ENCODE assay signal across 7 mouse cellular contexts in the genomic region with DNA sequence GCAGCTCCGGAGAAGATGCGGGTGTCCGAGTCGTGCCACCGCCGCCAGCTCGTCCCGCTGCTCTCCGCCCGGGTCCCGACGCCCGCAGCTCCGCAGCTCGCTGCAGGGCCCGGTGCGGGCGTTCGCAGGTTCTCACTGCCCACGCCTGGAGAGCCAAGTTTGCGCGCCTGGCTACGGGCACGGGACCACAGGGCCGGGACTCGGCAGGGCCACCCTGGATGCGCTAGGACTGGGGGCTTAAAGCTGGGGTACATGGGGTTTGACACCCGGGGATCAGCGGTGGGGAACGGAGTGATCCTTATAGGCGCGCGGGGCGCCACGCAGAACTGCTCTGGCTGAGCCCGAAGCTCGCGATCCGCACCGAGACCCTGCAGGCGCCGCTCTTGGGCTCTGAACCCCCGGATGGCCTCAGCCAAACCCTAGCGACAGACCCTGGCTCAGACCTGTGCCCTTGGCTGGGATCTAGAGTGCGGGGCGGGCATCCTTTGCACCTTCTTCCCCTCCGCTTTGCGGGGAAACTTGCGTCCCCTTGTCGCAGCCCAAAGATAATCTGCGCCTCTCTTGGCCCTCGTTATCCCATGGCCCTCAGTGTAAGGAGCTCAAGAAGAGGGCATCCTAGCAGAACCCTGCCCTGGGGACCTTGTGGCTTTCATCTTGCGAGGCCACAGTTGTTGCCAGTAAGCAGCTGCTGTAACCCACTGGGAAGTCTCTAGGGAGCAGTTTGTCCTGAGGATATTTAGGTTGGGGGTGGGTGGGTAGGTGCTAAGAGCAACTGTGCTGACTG. TPM values are rescaled to one million over a fixed set of nuclear protein-coding genes. Genes with fewer than 3 reads are reported as not detected.
DNase-seq lines count a peak whose midpoint lies in the region; ATAC-seq and TF ChIP-seq lines count a peak whose summit lies in the region.

No protein-coding gene starts in this region.

- no peaks in the 10 kb centered on the region for H3K9me3 ChIP-seq in embryonic facial prominence, embryonic 12.5 days
- no peaks in the 10 kb centered on the region for H3K9me3 ChIP-seq in heart, embryonic 16.5 days (replicated peaks; ENCODE audit: control insufficient read depth, low read length)
- no peaks in the 10 kb centered on the region for H3K9me3 ChIP-seq in liver, embryonic 14.5 days (ENCODE audit: control insufficient read depth, low read length)

- ATAC-seq in embryonic facial prominence, embryonic 12.5 days (ENCODE audit: insufficient number of reproducible peaks, insufficient read depth, low FRiP score, low TSS enrichment): 0 out of 2 replicates have a peak, but pooled peaks have one; percentile 41
- ATAC-seq in heart, embryonic 16.5 days (replicated peaks; ENCODE audit: extremely low read depth, insufficient read depth, low FRiP score): 0 out of 2 replicates have a peak, but pooled peaks have one; percentile 34
- no peak for ATAC-seq in liver, embryonic 14.5 days (ENCODE audit: insufficient read depth)

- H3K4me1 ChIP-seq in lung, adult 2 months (ENCODE audit: control insufficient read depth, insufficient read depth, low read length): no peaks in the 10 kb centered on the region
- H3K4me1 ChIP-seq in embryonic facial prominence, embryonic 12.5 days: peaks cover 19% of the 10 kb centered on the region; the same call in 1 of the 2 replicates
- H3K4me1 ChIP-seq in heart, embryonic 16.5 days (ENCODE audit: control insufficient read depth, insufficient read depth, low read length): peaks cover 8% of the 10 kb centered on the region
- no peaks in the 10 kb centered on the region for H3K4me1 ChIP-seq in liver, embryonic 14.5 days (replicated peaks; ENCODE audit: control insufficient read depth in 2 of 2, insufficient read depth in 2 of 2, low read length in 1 of 2)

- 1% methylated on average over 53 of the region's 53 CpGs for WGBS in lung, adult 2 months
- WGBS in embryonic facial prominence, embryonic 12.5 days: under 1% methylated on average over 53 of the region's 53 CpGs
- under 1% methylated on average over 52 of the region's 53 CpGs for WGBS in heart, embryonic 16.5 days
- 2% methylated on average over 53 of the region's 53 CpGs for WGBS in liver, embryonic 14.5 days (ENCODE audit: insufficient replicate concordance)

- H3K27me3 ChIP-seq in embryonic facial prominence, embryonic 12.5 days: peaks cover 54% of the 10 kb centered on the region
- peaks cover 32% of the 10 kb centered on the region for H3K27me3 ChIP-seq in heart, embryonic 16.5 days (ENCODE audit: control insufficient read depth, insufficient read depth, low read length)
- H3K27me3 ChIP-seq in liver, embryonic 14.5 days (ENCODE audit: control insufficient read depth, insufficient read depth, low read length): peaks cover 38% of the 10 kb centered on the region

- no peak for TF ChIP-seq CTCF in lung, adult 2 months (IDR thresholded peaks at IDR 0.05; ENCODE audit: insufficient read depth, low read length)
- TF ChIP-seq CTCF in liver, embryonic 14.5 days (IDR thresholded peaks at IDR 0.05; ENCODE audit: low read depth): no peak

- peak overlapping the region; percentile 39 for H3K9ac ChIP-seq in embryonic facial prominence, embryonic 12.5 days
- H3K9ac ChIP-seq in heart, embryonic 16.5 days (ENCODE audit: low read length): peak overlapping the region; percentile 78
- no peak overlapping the region for H3K9ac ChIP-seq in liver, embryonic 14.5 days (replicated peaks)

- DNase-seq in lung, adult 2 months: peak; percentile 9
- no peak for DNase-seq in lung, postnatal 10 days
- no peak for DNase-seq in liver, embryonic 14.5 days (ENCODE audit: low read depth in 3 of 3, low spot score in 3 of 3)
- DNase-seq in right cerebral cortex, postnatal 14 days: peak; percentile 27
- DNase-seq in urinary bladder, postnatal 10 days (ENCODE audit: low spot score): no peak

- H3K27ac ChIP-seq in embryonic facial prominence, embryonic 12.5 days: no peak overlapping the region
- no peak overlapping the region for H3K27ac ChIP-seq in heart, embryonic 16.5 days (ENCODE audit: low read length)
- H3K27ac ChIP-seq in liver, embryonic 14.5 days: no peak overlapping the region

- H3K4me3 ChIP-seq in lung, adult 2 months (replicated peaks; ENCODE audit: extremely low read depth, low read depth, low read length): peak overlapping the region; percentile 39
- peak overlapping the region; percentile 53 for H3K4me3 ChIP-seq in embryonic facial prominence, embryonic 12.5 days
- H3K4me3 ChIP-seq in heart, embryonic 16.5 days (ENCODE audit: low read length): peak overlapping the region; percentile 72
- H3K4me3 ChIP-seq in liver, embryonic 14.5 days (ENCODE audit: insufficient read depth in 1 of 2, low read depth in 2 of 2, low read length in 2 of 2): peak overlapping the region in 1 of 2 experiments; percentile 30; a peak in 2 of 4 replicates

- peak overlapping the region; percentile 97 for H3K4me2 ChIP-seq in embryonic facial prominence, embryonic 12.5 days (replicated peaks)
- H3K4me2 ChIP-seq in heart, embryonic 16.5 days (ENCODE audit: low read depth, low read length): peak overlapping the region; percentile 96
- peak overlapping the region; percentile 40 for H3K4me2 ChIP-seq in liver, embryonic 14.5 days (ENCODE audit: low read depth)

- TF ChIP-seq EP300 in liver, embryonic 14.5 days (IDR thresholded peaks at IDR 0.05; ENCODE audit: low read depth): no peak

- H3K36me3 ChIP-seq in embryonic facial prominence, embryonic 12.5 days: no peaks in the 10 kb centered on the region
- no peaks in the 10 kb centered on the region for H3K36me3 ChIP-seq in heart, embryonic 16.5 days (ENCODE audit: control insufficient read depth, insufficient read depth)
- no peaks in the 10 kb centered on the region for H3K36me3 ChIP-seq in liver, embryonic 14.5 days (replicated peaks; ENCODE audit: control insufficient read depth, insufficient read depth, low read depth)

- TF ChIP-seq POLR2A in lung, adult 2 months (IDR thresholded peaks at IDR 0.05; ENCODE audit: borderline replicate concordance, extremely low read depth, low read depth, low read length): no peak

RNA-seq across cellular contexts. Expression of a gene that starts 0.7 kb away (rescaled TPM):
- polyA plus RNA-seq in lung, adult 2 months (2012; rRNA removed): 0.51 and 0.56 TPM in 2 replicates
- 3.0 and 4.1 TPM in 2 replicates for polyA plus RNA-seq in embryonic facial prominence, embryonic 12.5 days (2016; fragmentation: Nextera tagmentation; extraction: Ambion mirVana)
- polyA plus RNA-seq in heart, embryonic 16.5 days (2015; fragmentation: Nextera tagmentation; extraction: Ambion mirVana): 6.6 and 8.7 TPM in 2 replicates
- polyA plus RNA-seq in liver, embryonic 14.5 days (2012; rRNA removed): 0.01 and 0.02 TPM in 2 replicates
- 0.05 TPM in 1 of 2 replicates, not detected in the other for polyA plus RNA-seq in liver, embryonic 14.5 days (2014; fragmentation: Nextera tagmentation; extraction: Ambion mirVana)

Comparison
In these comparisons a context has a peak if more than half of its experiments do, and no peak if none do; other contexts are left out.
1. DNase-seq: peak in lung, adult 2 months (single experiment) and right cerebral cortex, postnatal 14 days (single experiment); none in lung, postnatal 10 days (single experiment), liver, embryonic 14.5 days (0 of 3) and urinary bladder, postnatal 10 days (single experiment).
2. H3K4me2 ChIP-seq: peak in every context shown above with its lines; median percentile 97 in embryonic facial prominence, embryonic 12.5 days; 96 in heart, embryonic 16.5 days; 40 in liver, embryonic 14.5 days.